9 mouse cellular contexts compared by ENCODE assay signal in genomic region chr4:62619965-62620244, GRCm38 (mm10).
DNase-seq lines count a peak whose midpoint lies in the region; ATAC-seq and TF ChIP-seq lines count a peak whose summit lies in the region.
"Had no signal": no experiment of that assay in that cellular context is flagged by ENCODE, and none has a peak within 500 bp of the region (broad histone marks: within the 10 kb centered on the region; RNA-seq: fewer than 3 reads in every experiment).

No protein-coding gene starts in this region.

- H3K9me3 ChIP-seq in megakaryocyte, embryonic 14.5 days, result no peaks in the 10 kb centered on the region
- no peaks in the 10 kb centered on the region for H3K9me3 ChIP-seq in liver, embryonic 11.5 days (ENCODE audit: control insufficient read depth, low read length)

- TF ChIP-seq EP300 in heart, adult 2 months (IDR thresholded peaks at IDR 0.05; ENCODE audit: insufficient read depth, low read depth, low read length), result no peak

- no peak for DNase-seq in heart, adult 2 months
- DNase-seq in heart, postnatal 14 days, result no peak
- no peak for DNase-seq in liver, embryonic 11.5 days (ENCODE audit: low spot score)
- no peak for DNase-seq in gastrocnemius, postnatal 25 days
- DNase-seq in left cerebral cortex, adult 11 months (ENCODE audit: low spot score), result no peak
- DNase-seq: right cerebral cortex, postnatal 25 days had no signal

- peak overlapping the region; percentile 59 for H3K4me3 ChIP-seq in heart, adult 2 months
- H3K4me3 ChIP-seq in megakaryocyte, embryonic 14.5 days (replicated peaks), result peak overlapping the region; percentile 47
- H3K4me3 ChIP-seq in liver, embryonic 11.5 days (ENCODE audit: low read depth, low read length), result peak overlapping the region; percentile 19; the same call in 1 of the 2 replicates

- H3K4me1 ChIP-seq in heart, adult 2 months (ENCODE audit: control insufficient read depth, insufficient read depth, low read length), result peaks cover 20% of the 10 kb centered on the region
- H3K4me1 ChIP-seq in megakaryocyte, embryonic 14.5 days, result peaks cover 15% of the 10 kb centered on the region
- peaks cover 18% of the 10 kb centered on the region for H3K4me1 ChIP-seq in liver, embryonic 11.5 days (replicated peaks; ENCODE audit: control insufficient read depth, insufficient read depth, low read length)

- no peaks in the 10 kb centered on the region for H3K27me3 ChIP-seq in heart, adult 2 months (ENCODE audit: control insufficient read depth, insufficient read depth, low read length)
- peaks cover 62% of the 10 kb centered on the region for H3K27me3 ChIP-seq in megakaryocyte, embryonic 14.5 days (replicated peaks)
- H3K27me3 ChIP-seq in liver, embryonic 11.5 days (replicated peaks; ENCODE audit: control insufficient read depth, insufficient read depth, low read length), result 0 out of 2 replicates have a peak, but pooled peaks cover 2% of the 10 kb centered on the region

- no peaks in the 10 kb centered on the region for H3K79me2 ChIP-seq in heart, adult 2 months (replicated peaks; ENCODE audit: control insufficient read depth, insufficient read depth, low read length)

- TF ChIP-seq POLR2A in heart, adult 2 months (IDR thresholded peaks at IDR 0.05; ENCODE audit: insufficient read depth, low read depth, low read length), result no peak

- no peak for TF ChIP-seq CTCF in heart, adult 2 months (IDR thresholded peaks at IDR 0.05)

- H3K27ac ChIP-seq in heart, adult 2 months, result peak overlapping the region; percentile 97
- no peak overlapping the region for H3K27ac ChIP-seq in liver, embryonic 11.5 days (ENCODE audit: low read depth, low read length)

- H3K4me2 ChIP-seq in liver, embryonic 11.5 days, result no peak overlapping the region

- no peak for ATAC-seq in megakaryocyte, adult 5-6 weeks (ENCODE audit: poor library complexity, severe bottlenecking)
- ATAC-seq in liver, embryonic 11.5 days (replicated peaks; ENCODE audit: low FRiP score), result no peak
- ATAC-seq in erythroid progenitor cell, adult 5-6 weeks (replicated peaks; ENCODE audit: low FRiP score, poor library complexity, severe bottlenecking), result no peak

- 52% methylated on average over 3 of the region's 3 CpGs for WGBS in heart, adult 2 months
- WGBS in liver, embryonic 11.5 days, result 77% methylated on average over 3 of the region's 3 CpGs

- H3K9ac ChIP-seq in heart, adult 2 months (ENCODE audit: low read depth, low read length), result peak overlapping the region; percentile 56
- peak overlapping the region; percentile 16; the same call in 1 of the 2 replicates for H3K9ac ChIP-seq in liver, embryonic 11.5 days (ENCODE audit: low read depth, low read length)

- intact Hi-C loops in heart, adult 2 months (cut with DNase I), result loop anchor here (2.0 kb wide), 1 partner anchor 21 kb away; no protein-coding TSS in a partner anchor
- intact Hi-C loops in heart, postnatal 14 days (cut with DNase I), result loop anchor here (5.0 kb wide), 1 partner anchor 72 kb away; no protein-coding TSS in a partner anchor

- H3K36me3 ChIP-seq in heart, adult 2 months (ENCODE audit: control insufficient read depth, insufficient read depth, low read length), result no peaks in the 10 kb centered on the region; the same call in 1 of the 2 replicates
- no peaks in the 10 kb centered on the region for H3K36me3 ChIP-seq in megakaryocyte, embryonic 14.5 days (replicated peaks; ENCODE audit: low read length)
- no peaks in the 10 kb centered on the region for H3K36me3 ChIP-seq in liver, embryonic 11.5 days (ENCODE audit: control insufficient read depth, insufficient read depth, low read length)
